Mouse (Mus musculus) cerebellum, adult 2 months (tissue): ENCODE measurements around the gene Megf6.

Experiments
- CTCF ChIP-seq: fragments of 200-500 bp; IDR thresholded peaks from 2 replicates; pipeline ENCODE4 v1.5.1; 2011; ENCODE audit warnings: low read depth, mild to moderate bottlenecking, control low read depth, low read length, moderate library complexity, borderline replicate concordance; ENCODE audit not compliant: insufficient read depth
- POLR2A ChIP-seq: fragments of 200-500 bp; IDR thresholded peaks from 2 replicates; pipeline ENCODE4 v1.6.1; 2011; ENCODE audit warnings: low read length, control low read depth, borderline replicate concordance; ENCODE audit not compliant: insufficient read depth

GRCm38 (mm10) chr4:154267511-154267910 lies 97.0 kb downstream of the Megf6 start:
- no peak for TF ChIP-seq POLR2A
- no peak for TF ChIP-seq CTCF
